ENCODE assay signal across 9 mouse cellular contexts in the genomic region with DNA sequence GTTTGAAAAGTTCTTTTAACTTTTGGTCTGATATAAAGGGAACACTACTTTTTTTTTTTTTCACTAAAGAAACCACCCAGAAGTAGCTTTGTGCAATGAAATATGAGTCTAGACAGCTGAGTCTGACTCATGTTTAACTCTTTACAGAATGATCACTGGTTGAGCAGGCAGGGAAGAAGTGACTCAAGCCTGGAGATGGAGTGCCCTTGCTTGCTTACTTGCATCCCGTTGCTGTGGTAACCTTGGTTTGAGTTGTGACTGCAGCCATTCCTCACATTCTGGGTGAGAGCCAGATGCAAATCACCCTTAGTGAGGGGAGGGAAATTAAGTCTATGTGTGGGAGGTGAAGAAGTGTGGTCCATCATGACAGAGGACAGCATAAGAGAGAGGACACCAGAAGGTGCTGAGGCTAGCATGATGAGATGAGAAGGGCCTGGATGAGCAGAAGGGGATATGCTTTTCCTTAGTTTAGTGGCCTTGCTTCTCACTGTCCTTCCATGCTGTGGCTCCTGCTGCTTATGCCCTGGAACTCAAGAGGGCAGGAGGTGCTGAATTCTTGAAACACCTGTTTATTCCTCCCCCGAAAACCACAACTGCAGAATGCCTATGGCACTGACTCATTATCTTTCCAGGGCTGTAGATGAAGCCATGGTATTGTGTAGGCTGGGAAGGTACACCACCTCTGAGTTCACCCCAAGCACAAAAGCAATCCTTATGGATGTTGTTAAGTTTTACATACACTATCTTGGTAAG.
DNase-seq lines count a peak whose midpoint lies in the region; ATAC-seq and TF ChIP-seq lines count a peak whose summit lies in the region.
"Had no signal": no experiment of that assay in that cellular context is flagged by ENCODE, and none has a peak within 500 bp of the region (broad histone marks: within the 10 kb centered on the region; RNA-seq: fewer than 3 reads in every experiment).

No protein-coding gene starts in this region.

- WGBS in midbrain, embryonic 10.5 days: 80% methylated on average over 2 of the region's 2 CpGs
- WGBS in midbrain, embryonic 13.5 days: 84% methylated on average over 2 of the region's 2 CpGs
- WGBS in heart, embryonic 16.5 days: 65% methylated on average over 2 of the region's 2 CpGs
- WGBS in kidney, adult 2 months: 72% methylated on average over 2 of the region's 2 CpGs

- H3K9me3 ChIP-seq in midbrain, embryonic 10.5 days (replicated peaks): no peaks in the 10 kb centered on the region
- no peaks in the 10 kb centered on the region for H3K9me3 ChIP-seq in midbrain, embryonic 13.5 days
- no peaks in the 10 kb centered on the region for H3K9me3 ChIP-seq in heart, embryonic 16.5 days (replicated peaks; ENCODE audit: control insufficient read depth, low read length)

- no peak overlapping the region for H3K4me3 ChIP-seq in midbrain, embryonic 10.5 days
- no peak overlapping the region for H3K4me3 ChIP-seq in midbrain, embryonic 13.5 days (replicated peaks)
- H3K4me3 ChIP-seq in heart, embryonic 16.5 days (ENCODE audit: low read length): no peak overlapping the region
- H3K4me3 ChIP-seq in kidney, adult 2 months (ENCODE audit: insufficient read depth, low read depth, low read length): no peak overlapping the region

- ATAC-seq in midbrain, embryonic 13.5 days: no peak
- ATAC-seq in heart, embryonic 16.5 days (replicated peaks; ENCODE audit: extremely low read depth, insufficient read depth, low FRiP score): no peak

- no peak overlapping the region for H3K4me2 ChIP-seq in midbrain, embryonic 13.5 days (replicated peaks)
- no peak overlapping the region for H3K4me2 ChIP-seq in heart, embryonic 16.5 days (ENCODE audit: low read depth, low read length)

- peak overlapping the region; percentile 25; the same call in 1 of the 2 replicates for H3K27ac ChIP-seq in midbrain, embryonic 10.5 days (replicated peaks)
- H3K27ac ChIP-seq in midbrain, embryonic 13.5 days: no peak overlapping the region
- 0 out of 2 replicates have a peak overlapping the region, but pooled peaks have one; percentile 28 for H3K27ac ChIP-seq in heart, embryonic 16.5 days (ENCODE audit: low read length)
- no peak overlapping the region for H3K27ac ChIP-seq in kidney, adult 2 months (ENCODE audit: insufficient read depth, low read depth, low read length)

- peak; percentile 45 for DNase-seq in adrenal gland, postnatal 14 days
- no peak for DNase-seq in adrenal gland, adult 18-20 months (ENCODE audit: low spot score in 2 of 2)
- DNase-seq in midbrain, embryonic 10.5 days (ENCODE audit: low spot score): no peak
- peak; percentile 30 for DNase-seq in skeletal muscle tissue, adult 2 months (ENCODE audit: low read depth, low spot score)
- DNase-seq in embryo, embryonic 11 days: no peak
- DNase-seq in kidney, adult 2 months: no peak
- DNase-seq: cerebellum, postnatal 36 days had no signal

- TF ChIP-seq POLR2A in kidney, adult 2 months (IDR thresholded peaks at IDR 0.05; ENCODE audit: low read depth, low read length): no peak

- no peak for TF ChIP-seq CTCF in kidney, adult 2 months (conservative IDR thresholded peaks at IDR 0.05; ENCODE audit: insufficient read depth, insufficient read length, low read depth, low read length)

- H3K36me3 ChIP-seq in midbrain, embryonic 10.5 days: no peaks in the 10 kb centered on the region
- no peaks in the 10 kb centered on the region for H3K36me3 ChIP-seq in midbrain, embryonic 13.5 days
- H3K36me3 ChIP-seq in heart, embryonic 16.5 days (ENCODE audit: control insufficient read depth, insufficient read depth): no peaks in the 10 kb centered on the region
- peaks cover 1% of the 10 kb centered on the region; the same call in 1 of the 2 replicates for H3K36me3 ChIP-seq in kidney, adult 2 months (ENCODE audit: control insufficient read depth, insufficient read depth, low read length)

- no peaks in the 10 kb centered on the region for H3K27me3 ChIP-seq in midbrain, embryonic 10.5 days (ENCODE audit: low read depth, poor library complexity, severe bottlenecking)
- no peaks in the 10 kb centered on the region for H3K27me3 ChIP-seq in midbrain, embryonic 13.5 days
- no peaks in the 10 kb centered on the region for H3K27me3 ChIP-seq in heart, embryonic 16.5 days (ENCODE audit: control insufficient read depth, insufficient read depth, low read length)
- no peaks in the 10 kb centered on the region for H3K27me3 ChIP-seq in kidney, adult 2 months (replicated peaks; ENCODE audit: control insufficient read depth, insufficient read depth, low read length)

- H3K9ac ChIP-seq in midbrain, embryonic 13.5 days (replicated peaks): no peak overlapping the region
- no peak overlapping the region for H3K9ac ChIP-seq in heart, embryonic 16.5 days (ENCODE audit: low read length)

- H3K4me1 ChIP-seq in midbrain, embryonic 10.5 days: peaks cover 46% of the 10 kb centered on the region
- H3K4me1 ChIP-seq in midbrain, embryonic 13.5 days (replicated peaks): peaks cover 21% of the 10 kb centered on the region
- H3K4me1 ChIP-seq in heart, embryonic 16.5 days (ENCODE audit: control insufficient read depth, insufficient read depth, low read length): peaks cover 9% of the 10 kb centered on the region
- H3K4me1 ChIP-seq in kidney, adult 2 months (ENCODE audit: control insufficient read depth, insufficient read depth, low read length): no peaks in the 10 kb centered on the region

Comparison
In these comparisons a context has a peak if more than half of its experiments do, and no peak if none do; other contexts are left out.
1. DNase-seq: peak in adrenal gland, postnatal 14 days (single experiment) and skeletal muscle tissue, adult 2 months (single experiment); none in adrenal gland, adult 18-20 months (0 of 2), midbrain, embryonic 10.5 days (single experiment), embryo, embryonic 11 days (single experiment) and kidney, adult 2 months (single experiment).
2. H3K27ac ChIP-seq: peak in midbrain, embryonic 10.5 days (single experiment) and heart, embryonic 16.5 days (single experiment); none in midbrain, embryonic 13.5 days (single experiment) and kidney, adult 2 months (single experiment).